Mouse (Mus musculus) forebrain, embryonic 13.5 days (tissue): ENCODE results near the gene Sptbn1. TPM values are rescaled to one million over a fixed set of nuclear protein-coding genes. Genes with fewer than 3 reads are reported as not detected.

ENCODE experiments used
- ATAC-seq: fragments of 200-750 bp; cut with Nextera tagmentation; 2 replicates; pipeline ENCODE4 v1.8.0; 2017
- H3K27ac ChIP-seq: fragments of 300-500 bp; sonication (generic); 2 replicates; pipeline ENCODE4 v1.5.1; 2015; ENCODE audit warnings: inconsistent platforms, mild to moderate bottlenecking, moderate library complexity
- H3K27me3 ChIP-seq: fragments of 300-500 bp; sonication (generic); 2 replicates; pipeline ENCODE4 v1.6.1; 2015; ENCODE audit warnings: mild to moderate bottlenecking, inconsistent platforms
- H3K36me3 ChIP-seq: fragments of 300-500 bp; sonication (generic); 2 replicates; pipeline ENCODE4 v1.6.1; 2015; ENCODE audit warnings: mild to moderate bottlenecking, inconsistent platforms; ENCODE audit not compliant: poor library complexity, severe bottlenecking
- H3K4me1 ChIP-seq: fragments of 300-500 bp; sonication (generic); 2 replicates; pipeline ENCODE4 v1.6.1; 2015; ENCODE audit warnings: inconsistent platforms
- H3K4me2 ChIP-seq: fragments of 300-500 bp; sonication (generic); 2 replicates; pipeline ENCODE4 v1.6.1; 2015; ENCODE audit warnings: inconsistent platforms, mild to moderate bottlenecking, moderate library complexity
- H3K4me3 ChIP-seq: fragments of 300-500 bp; sonication (generic); 2 replicates; pipeline ENCODE4 v1.5.1; 2015; ENCODE audit warnings: mild to moderate bottlenecking, inconsistent platforms
- H3K9ac ChIP-seq: fragments of 300-500 bp; sonication (generic); 2 replicates; pipeline ENCODE4 v1.6.1; 2015; ENCODE audit warnings: mild to moderate bottlenecking, inconsistent platforms
- H3K9me3 ChIP-seq: fragments of 300-500 bp; sonication (generic); replicated peaks from 2 replicates; pipeline ENCODE4 v1.6.1; 2016; ENCODE audit warnings: inconsistent platforms
- WGBS: fragments of 180-500 bp; shearing (Covaris S2); methylation state at CpG from one replicate; pipeline ENCODE4 v1.1.7; 2015; 5-methylcytosine and 5-hydroxymethylcytosine counted together
- polyA plus RNA-seq: library from polyadenylated mRNA; unstranded; fragments of >200 nt; fragmentation: Nextera tagmentation; extraction: Ambion mirVana; gene quantifications from 2 replicates; pipeline ENCODE4 v1.2.1, GENCODE M21; 2015

The Sptbn1 gene
- polyA plus RNA-seq, 1 experiment from 2014 or later, result 85.6 TPM

- 32% methylated on average over 5 of the region's 5 CpGs for WGBS
- no peaks in the 10 kb centered on the region for H3K9me3 ChIP-seq
- H3K27ac ChIP-seq, result no peak overlapping the region
- no peak overlapping the region for H3K4me2 ChIP-seq
- no peak overlapping the region for H3K4me3 ChIP-seq
- no peak overlapping the region for H3K9ac ChIP-seq
- H3K27me3 ChIP-seq, result 0 out of 2 replicates have a peak, but pooled peaks cover 3% of the 10 kb centered on the region
- peaks cover 16% of the 10 kb centered on the region for H3K4me1 ChIP-seq
- no peaks in the 10 kb centered on the region for H3K36me3 ChIP-seq
- ATAC-seq, result no peak
Observed at GRCm38 (mm10) chr11:30177145-30177840, 90.7 kb downstream of the Sptbn1 start.

GRCm38 (mm10) chr11:30176111-30176510 is 91.9 kb downstream of the Sptbn1 start:
- Histone ChIP-seq H3K27me3 (0 out of 2 replicates have a peak, but pooled peaks cover 3% of the 10 kb centered on the region), H3K4me3 (no peak overlapping the region), H3K9ac (no peak overlapping the region), H3K36me3 (no peaks in the 10 kb centered on the region), H3K4me2 (no peak overlapping the region), H3K27ac (no peak overlapping the region), H3K9me3 (no peaks in the 10 kb centered on the region), H3K4me1 (peaks cover 16% of the 10 kb centered on the region)
- WGBS, result 19% methylated on average over 3 of the region's 3 CpGs
- ATAC-seq, result peak; percentile 61; the same call in 1 of the 2 replicates

GRCm38 (mm10) chr11:30175623-30176022 is 92.4 kb downstream of the Sptbn1 start:
- 70% methylated on average over 1 of the region's 1 CpGs for WGBS
- Histone ChIP-seq H3K4me3 (no peak overlapping the region), H3K27ac (no peak overlapping the region), H3K9me3 (no peaks in the 10 kb centered on the region), H3K4me2 (no peak overlapping the region), H3K36me3 (no peaks in the 10 kb centered on the region), H3K9ac (no peak overlapping the region), H3K27me3 (0 out of 2 replicates have a peak, but pooled peaks cover 3% of the 10 kb centered on the region), H3K4me1 (peaks cover 16% of the 10 kb centered on the region)
- ATAC-seq, result peak; percentile 23; the same call in 1 of the 2 replicates

GRCm38 (mm10) chr11:30171586-30172178 is 96.3 kb downstream of the Sptbn1 start:
- ATAC-seq, result no peak
- H3K27ac ChIP-seq, result no peak overlapping the region
- no peak overlapping the region for H3K4me3 ChIP-seq
- no peak overlapping the region for H3K4me2 ChIP-seq
- H3K27me3 ChIP-seq, result no peaks in the 10 kb centered on the region
- no peaks in the 10 kb centered on the region for H3K9me3 ChIP-seq
- peaks cover 10% of the 10 kb centered on the region for H3K4me1 ChIP-seq
- no peaks in the 10 kb centered on the region for H3K36me3 ChIP-seq
- WGBS, result 90% methylated on average over 4 of the region's 4 CpGs
- no peak overlapping the region for H3K9ac ChIP-seq

GRCm38 (mm10) chr11:30171184-30171583 is 96.8 kb downstream of the Sptbn1 start:
- Histone ChIP-seq H3K27ac (no peak overlapping the region), H3K36me3 (no peaks in the 10 kb centered on the region), H3K27me3 (no peaks in the 10 kb centered on the region), H3K9ac (no peak overlapping the region), H3K4me3 (no peak overlapping the region), H3K9me3 (no peaks in the 10 kb centered on the region), H3K4me1 (peaks cover 5% of the 10 kb centered on the region), H3K4me2 (no peak overlapping the region)
- WGBS, result 94% methylated on average over 5 of the region's 5 CpGs
- ATAC-seq, result 0 out of 2 replicates have a peak, but pooled peaks have one; percentile 33

- Histone ChIP-seq H3K27me3 (no peaks in the 10 kb centered on the region), H3K36me3 (no peaks in the 10 kb centered on the region), H3K9me3 (no peaks in the 10 kb centered on the region), H3K27ac (no peak overlapping the region), H3K4me2 (no peak overlapping the region), H3K4me3 (no peak overlapping the region), H3K9ac (no peak overlapping the region), H3K4me1 (peaks cover 2% of the 10 kb centered on the region; the same call in 1 of the 2 replicates)
- WGBS, result 88% methylated on average over 4 of the region's 4 CpGs
- no peak for ATAC-seq
Observed at GRCm38 (mm10) chr11:30166551-30166922, 101.4 kb downstream of the Sptbn1 start.

- no peak overlapping the region for H3K4me3 ChIP-seq
- H3K4me2 ChIP-seq, result no peak overlapping the region
- no peak overlapping the region for H3K9ac ChIP-seq
- H3K27ac ChIP-seq, result no peak overlapping the region
- H3K9me3 ChIP-seq, result no peaks in the 10 kb centered on the region
- no peaks in the 10 kb centered on the region for H3K36me3 ChIP-seq
- H3K4me1 ChIP-seq, result peaks cover 7% of the 10 kb centered on the region; the same call in 1 of the 2 replicates
- 72% methylated on average over 5 of the region's 5 CpGs for WGBS
- H3K27me3 ChIP-seq, result no peaks in the 10 kb centered on the region
- ATAC-seq, result no peak
Observed at GRCm38 (mm10) chr11:30165861-30166550, 102.0 kb downstream of the Sptbn1 start.

- Histone ChIP-seq H3K36me3 (no peaks in the 10 kb centered on the region), H3K27ac (no peak overlapping the region), H3K4me1 (peaks cover 7% of the 10 kb centered on the region; the same call in 1 of the 2 replicates), H3K9ac (no peak overlapping the region), H3K27me3 (no peaks in the 10 kb centered on the region), H3K9me3 (no peaks in the 10 kb centered on the region), H3K4me3 (no peak overlapping the region), H3K4me2 (no peak overlapping the region)
- 79% methylated on average over 5 of the region's 5 CpGs for WGBS
- no peak for ATAC-seq
Observed at GRCm38 (mm10) chr11:30164515-30165214, 103.3 kb downstream of the Sptbn1 start.

- no peak overlapping the region for H3K4me3 ChIP-seq
- WGBS, result 62% methylated on average over 1 of the region's 1 CpGs
- no peak for ATAC-seq
- no peak overlapping the region for H3K9ac ChIP-seq
- no peak overlapping the region for H3K27ac ChIP-seq
- peaks cover 4% of the 10 kb centered on the region; the same call in 1 of the 2 replicates for H3K36me3 ChIP-seq
- no peaks in the 10 kb centered on the region for H3K27me3 ChIP-seq
- no peaks in the 10 kb centered on the region for H3K9me3 ChIP-seq
- H3K4me1 ChIP-seq, result peaks cover 7% of the 10 kb centered on the region; the same call in 1 of the 2 replicates
- H3K4me2 ChIP-seq, result no peak overlapping the region
Observed at GRCm38 (mm10) chr11:30163870-30164269, 104.1 kb downstream of the Sptbn1 start.

- 70% methylated on average over 4 of the region's 4 CpGs for WGBS
- no peak overlapping the region for H3K9ac ChIP-seq
- H3K4me1 ChIP-seq, result peaks cover 7% of the 10 kb centered on the region; the same call in 1 of the 2 replicates
- peaks cover 8% of the 10 kb centered on the region; the same call in 1 of the 2 replicates for H3K36me3 ChIP-seq
- H3K27me3 ChIP-seq, result no peaks in the 10 kb centered on the region
- ATAC-seq, result no peak
- H3K9me3 ChIP-seq, result no peaks in the 10 kb centered on the region
- no peak overlapping the region for H3K27ac ChIP-seq
- H3K4me3 ChIP-seq, result no peak overlapping the region
- H3K4me2 ChIP-seq, result no peak overlapping the region
Observed at GRCm38 (mm10) chr11:30163081-30163480, 104.9 kb downstream of the Sptbn1 start.

GRCm38 (mm10) chr11:30161744-30162143 is 106.2 kb downstream of the Sptbn1 start:
- 91% methylated on average over 1 of the region's 1 CpGs for WGBS
- H3K4me1 ChIP-seq, result peaks cover 7% of the 10 kb centered on the region; the same call in 1 of the 2 replicates
- no peaks in the 10 kb centered on the region for H3K27me3 ChIP-seq
- no peaks in the 10 kb centered on the region for H3K9me3 ChIP-seq
- peaks cover 9% of the 10 kb centered on the region; the same call in 1 of the 2 replicates for H3K36me3 ChIP-seq
- H3K9ac ChIP-seq, result no peak overlapping the region
- no peak overlapping the region for H3K27ac ChIP-seq
- no peak overlapping the region for H3K4me2 ChIP-seq
- no peak for ATAC-seq
- no peak overlapping the region for H3K4me3 ChIP-seq
